Mouse (Mus musculus) kidney, adult 2 months (tissue): ENCODE measurements at regions not wholly inside any gene's neighbourhood (a gene's known extent, or its start where the extent isn't known, plus 50 kb on each side); places are given as distances from the start of the nearest gene placed in this dataset.

Experiments
- DNase-seq: peaks from one replicate; pipeline ENCODE4 v3.0.0; 2021
- H3K27ac ChIP-seq: fragments of 200-500 bp; 2 replicates; pipeline ENCODE4 v1.5.1; 2012; ENCODE audit warnings: low read depth, low read length, control low read depth, inconsistent platforms; ENCODE audit not compliant: insufficient read depth
- H3K27me3 ChIP-seq: fragments of 200-500 bp; replicated peaks from 2 replicates; pipeline ENCODE4 v1.6.1; 2012; ENCODE audit warnings: mild to moderate bottlenecking, moderate library complexity, low read length, inconsistent platforms; ENCODE audit not compliant: control insufficient read depth, insufficient read depth
- H3K36me3 ChIP-seq: fragments of 200-500 bp; 2 replicates; pipeline ENCODE4 v1.6.1; 2012; ENCODE audit warnings: mild to moderate bottlenecking, moderate library complexity, low read length, inconsistent platforms; ENCODE audit not compliant: control insufficient read depth, insufficient read depth
- H3K4me1 ChIP-seq: fragments of 200-500 bp; 2 replicates; pipeline ENCODE4 v1.6.1; 2011; ENCODE audit warnings: low read length; ENCODE audit not compliant: control insufficient read depth, insufficient read depth
- H3K4me3 ChIP-seq: fragments of 200-500 bp; 2 replicates; pipeline ENCODE4 v1.5.1; 2011; ENCODE audit warnings: mild to moderate bottlenecking, low read depth, low read length, control low read depth; ENCODE audit not compliant: insufficient read depth
- CTCF ChIP-seq: fragments of 200-500 bp; conservative IDR thresholded peaks from 2 replicates; pipeline ENCODE4 v1.5.1; 2011; ENCODE audit warnings: low read depth, mild to moderate bottlenecking, control low read depth, low read length, moderate library complexity, mixed read lengths; ENCODE audit not compliant: insufficient read depth, insufficient read length
- POLR2A ChIP-seq: fragments of 200-500 bp; IDR thresholded peaks from one replicate; pipeline ENCODE4 v1.6.1; 2011; ENCODE audit warnings: low read depth, low read length, control low read depth
- WGBS: fragments of 180-500 bp; shearing (Covaris S2); methylation state at CpG from one replicate; pipeline ENCODE4 v1.1.7; 2018; 5-methylcytosine and 5-hydroxymethylcytosine counted together

- DNase-seq, result no peak
- Histone ChIP-seq H3K27me3 (no peaks in the 10 kb centered on the region), H3K36me3 (no peaks in the 10 kb centered on the region), H3K4me1 (no peaks in the 10 kb centered on the region), H3K4me3 (no peak overlapping the region), H3K27ac (no peak overlapping the region)
- no peak for TF ChIP-seq POLR2A
- no peak for TF ChIP-seq CTCF
- 90% methylated on average over 1 of the region's 1 CpGs for WGBS
Observed at GRCm38 (mm10) chr4:124409279-124409678, 201.3 kb downstream of the 3100002H09Rik start.

DNA sequence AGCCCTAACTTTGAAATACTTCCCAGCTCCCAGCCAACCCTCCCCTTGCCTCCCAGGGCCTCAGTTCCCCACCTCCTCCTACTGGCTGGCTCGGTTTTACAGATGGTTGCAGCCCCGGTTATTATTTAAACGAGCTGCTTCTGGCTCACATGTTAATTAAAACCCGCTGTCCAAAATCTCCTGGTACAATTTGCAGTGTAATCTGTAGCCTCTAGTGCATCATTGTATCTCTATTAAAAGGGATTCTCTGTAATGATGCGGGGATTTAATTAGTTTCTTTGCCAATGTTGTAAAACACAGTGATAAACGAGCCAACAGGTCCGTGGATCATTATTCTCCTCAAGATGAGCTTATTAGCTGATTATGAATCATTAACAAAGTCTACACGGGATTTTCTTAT lies 208.5 kb downstream of the 3100002H09Rik start:
- Histone ChIP-seq H3K27me3 (no peaks in the 10 kb centered on the region), H3K4me3 (no peak overlapping the region), H3K27ac (no peak overlapping the region), H3K36me3 (no peaks in the 10 kb centered on the region), H3K4me1 (no peaks in the 10 kb centered on the region)
- 37% methylated on average over 8 of the region's 8 CpGs for WGBS
- no peak for DNase-seq
- no peak for TF ChIP-seq CTCF
- no peak for TF ChIP-seq POLR2A

DNA sequence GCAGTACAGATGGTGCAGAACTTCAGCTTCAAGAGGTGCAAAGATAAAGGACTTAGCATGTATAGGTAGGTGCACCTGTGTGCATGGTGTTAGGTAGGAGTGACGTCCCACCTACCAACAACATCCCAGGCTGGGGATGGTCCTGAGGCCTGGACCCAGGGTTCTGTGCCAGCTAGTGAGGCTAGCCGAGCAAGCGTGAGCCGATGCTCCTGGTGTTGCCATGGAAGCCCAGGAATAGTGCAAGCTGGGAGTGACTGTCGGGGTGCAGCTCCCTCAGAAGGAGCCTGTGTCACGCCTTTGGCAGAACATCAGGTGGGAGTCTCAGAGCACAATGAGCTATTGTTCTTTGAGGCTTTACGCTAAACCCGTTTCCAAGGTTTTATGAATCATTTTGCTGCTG lies 209.9 kb downstream of the 3100002H09Rik start:
- WGBS, result 77% methylated on average over 8 of the region's 8 CpGs

GRCm38 (mm10) chr4:124400136-124400675 lies 210.4 kb downstream of the 3100002H09Rik start:
- no peaks in the 10 kb centered on the region for H3K27me3 ChIP-seq
- no peaks in the 10 kb centered on the region for H3K4me1 ChIP-seq
- no peak overlapping the region for H3K27ac ChIP-seq
- TF ChIP-seq CTCF (no peak), POLR2A (no peak)
- 71% methylated on average over 6 of the region's 6 CpGs for WGBS
- H3K36me3 ChIP-seq, result no peaks in the 10 kb centered on the region
- no peak for DNase-seq
- no peak overlapping the region for H3K4me3 ChIP-seq

More for the DNA sequence above, 209.9 kb downstream of the 3100002H09Rik start:
- TF ChIP-seq POLR2A (no peak), CTCF (no peak)
- Histone ChIP-seq H3K4me1 (no peaks in the 10 kb centered on the region), H3K4me3 (no peak overlapping the region), H3K36me3 (no peaks in the 10 kb centered on the region), H3K27ac (no peak overlapping the region), H3K27me3 (no peaks in the 10 kb centered on the region)
- DNase-seq, result no peak

DNA sequence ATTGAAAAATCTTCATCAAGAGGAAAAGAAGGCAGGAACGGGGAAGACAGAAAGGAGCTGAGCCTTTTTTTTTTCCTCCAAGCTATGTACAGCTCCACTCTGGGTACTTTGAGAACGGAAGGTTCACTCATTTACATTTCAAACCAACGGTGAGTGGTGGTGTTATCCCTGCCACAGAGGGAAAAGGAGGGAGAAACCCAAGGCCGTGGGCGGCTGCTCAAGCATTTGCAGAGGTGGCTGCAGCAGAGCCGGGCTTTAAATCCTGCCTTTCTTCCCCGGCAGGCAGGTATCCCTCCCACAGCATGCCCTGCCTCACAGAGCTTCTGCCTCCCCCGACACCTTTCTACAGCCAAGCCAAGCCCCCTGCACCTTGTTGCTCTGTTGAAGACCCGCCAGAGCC lies 212.2 kb downstream of the 3100002H09Rik start:
- no peak for DNase-seq
- WGBS, result 26% methylated on average over 9 of the region's 9 CpGs
- Histone ChIP-seq H3K4me1 (no peaks in the 10 kb centered on the region), H3K27ac (no peak overlapping the region), H3K4me3 (no peak overlapping the region), H3K27me3 (no peaks in the 10 kb centered on the region), H3K36me3 (no peaks in the 10 kb centered on the region)
- TF ChIP-seq POLR2A, result no peak
- TF ChIP-seq CTCF, result no peak

GRCm38 (mm10) chr4:124396566-124397283 lies 213.9 kb downstream of the 3100002H09Rik start:
- DNase-seq, result no peak
- no peak overlapping the region for H3K27ac ChIP-seq
- 41% methylated on average over 13 of the region's 13 CpGs for WGBS
- no peaks in the 10 kb centered on the region for H3K36me3 ChIP-seq
- TF ChIP-seq POLR2A (no peak), CTCF (no peak)
- no peaks in the 10 kb centered on the region for H3K27me3 ChIP-seq
- H3K4me1 ChIP-seq, result no peaks in the 10 kb centered on the region
- H3K4me3 ChIP-seq, result no peak overlapping the region

- H3K27ac ChIP-seq, result no peak overlapping the region
- DNase-seq, result no peak
- H3K27me3 ChIP-seq, result no peaks in the 10 kb centered on the region
- H3K4me1 ChIP-seq, result no peaks in the 10 kb centered on the region
- WGBS, result 71% methylated on average over 7 of the region's 7 CpGs
- no peak for TF ChIP-seq POLR2A
- TF ChIP-seq CTCF, result no peak
- H3K4me3 ChIP-seq, result no peak overlapping the region
- H3K36me3 ChIP-seq, result no peaks in the 10 kb centered on the region
Observed at GRCm38 (mm10) chr4:124395966-124396395, 214.6 kb downstream of the 3100002H09Rik start.
